Mouse (Mus musculus) thymus, postnatal 4 days (tissue): ENCODE data around the gene Asf1a.
"Not testable (repeated sequence)": the region's sequence is repeated elsewhere in the genome, so short reads cannot be mapped to it uniquely, and the experiment has no call there.

ENCODE experiments used
- DNase-seq: peaks from one replicate; pipeline ENCODE4 v3.0.0; 2021

Asf1a gene

DNA sequence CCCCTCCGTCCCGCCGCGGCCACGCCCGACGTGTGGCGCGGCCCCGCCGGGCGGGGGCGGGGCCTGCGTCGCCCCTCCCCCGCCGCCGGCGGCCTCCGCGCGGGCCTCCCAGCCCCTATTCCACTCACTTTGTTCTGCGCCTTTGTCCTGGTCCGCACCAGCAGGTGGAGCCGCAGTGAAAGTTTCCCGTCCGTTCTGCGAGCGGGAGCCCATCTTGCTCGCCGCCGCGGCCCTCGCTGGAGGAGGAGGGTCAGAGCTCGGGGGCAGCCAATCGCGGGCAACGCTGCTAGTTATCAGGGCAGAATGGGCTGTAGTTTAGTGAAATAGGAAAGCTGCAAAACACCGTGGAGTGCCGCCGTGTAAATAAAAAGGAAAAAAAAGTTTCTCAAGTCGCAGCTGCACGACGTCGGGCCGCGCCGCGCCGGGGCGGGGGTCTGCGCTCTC lies at the start of gene Asf1a:
Gene Asf1a (plus strand): TSS at position 81 of the 444 bp plus-strand sequence.
- DNase-seq: peak; percentile 96

DNA sequence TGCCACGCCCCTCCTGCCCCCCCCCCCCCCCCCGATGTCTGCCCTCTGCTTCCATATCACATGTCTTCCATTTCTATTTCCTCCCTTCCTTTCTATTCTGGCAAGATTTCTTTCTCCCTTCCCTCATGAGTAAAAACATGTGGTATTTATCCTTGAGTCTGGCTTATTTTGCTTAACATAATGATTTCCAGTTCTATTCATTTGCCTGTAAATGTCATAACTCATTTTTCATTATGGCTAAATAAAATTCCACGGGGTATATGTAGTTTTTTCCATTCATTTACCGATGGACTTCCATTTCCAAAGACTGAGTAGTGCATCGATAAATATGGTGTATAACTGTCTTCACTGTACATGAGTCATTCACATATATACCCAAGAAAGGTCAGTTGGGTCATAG lies 34.6 kb upstream of the Asf1a start:
- DNase-seq: no peak

DNA sequence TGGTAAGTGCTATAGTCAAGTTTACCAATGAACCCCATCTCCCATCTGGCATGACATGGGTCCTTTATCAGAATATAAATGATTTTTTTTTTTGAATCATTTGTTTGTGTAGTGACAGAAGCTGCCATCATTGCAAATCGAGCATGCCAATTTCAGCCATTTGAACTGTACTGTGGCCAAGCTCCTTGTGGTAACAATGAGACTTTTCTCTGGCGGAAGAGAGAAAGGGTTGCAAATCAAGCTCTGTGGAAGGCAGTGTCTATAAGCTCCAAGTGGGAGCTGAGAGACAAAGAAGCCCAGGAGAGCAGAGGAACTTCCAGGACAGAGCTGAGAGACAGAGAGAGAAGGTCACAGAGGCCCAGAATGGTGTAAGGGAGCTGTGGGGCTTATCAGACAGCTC lies 31.0 kb upstream of the Asf1a start:
- DNase-seq: no peak

DNA sequence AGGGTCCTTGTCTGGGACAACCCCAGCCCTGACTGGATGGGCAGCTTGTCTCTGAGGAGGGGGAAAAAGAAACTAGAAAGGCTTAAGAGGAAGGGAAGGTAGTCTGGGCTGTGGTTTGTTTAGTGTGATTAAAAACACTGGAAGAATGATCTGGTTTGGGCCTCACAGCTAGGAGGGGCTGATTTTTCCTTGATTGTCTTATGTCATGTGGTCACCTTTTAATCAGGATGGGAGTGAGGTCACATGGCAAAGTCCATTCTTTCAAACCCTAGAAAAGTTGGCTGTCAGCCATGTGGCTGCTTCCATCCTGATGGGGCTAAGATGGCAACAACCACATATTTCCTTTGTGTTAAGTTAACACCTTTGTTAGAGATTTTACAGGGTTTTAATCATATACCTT lies 28.0 kb upstream of the Asf1a start:
- DNase-seq: no peak

DNA sequence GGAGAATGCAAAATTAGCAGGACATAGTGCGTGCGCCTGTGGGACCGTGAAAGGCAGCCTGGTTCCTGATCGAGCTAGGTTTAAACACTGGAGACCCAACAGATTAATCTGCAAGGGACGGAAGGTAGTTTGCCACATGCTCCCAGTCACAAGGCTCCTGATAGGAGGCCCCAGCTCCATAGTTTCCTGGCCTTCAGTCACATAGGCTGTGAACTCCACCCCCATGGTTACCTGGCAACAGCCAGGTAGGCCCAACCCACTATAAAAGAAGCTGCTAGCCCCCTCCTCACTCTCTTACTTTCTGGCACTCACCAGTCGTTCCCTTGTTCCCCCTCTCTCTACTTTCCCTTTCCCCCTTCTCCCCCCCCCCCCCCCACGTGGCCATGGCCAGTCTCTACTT lies 16.4 kb upstream of the Asf1a start:
- no peak for DNase-seq

DNA sequence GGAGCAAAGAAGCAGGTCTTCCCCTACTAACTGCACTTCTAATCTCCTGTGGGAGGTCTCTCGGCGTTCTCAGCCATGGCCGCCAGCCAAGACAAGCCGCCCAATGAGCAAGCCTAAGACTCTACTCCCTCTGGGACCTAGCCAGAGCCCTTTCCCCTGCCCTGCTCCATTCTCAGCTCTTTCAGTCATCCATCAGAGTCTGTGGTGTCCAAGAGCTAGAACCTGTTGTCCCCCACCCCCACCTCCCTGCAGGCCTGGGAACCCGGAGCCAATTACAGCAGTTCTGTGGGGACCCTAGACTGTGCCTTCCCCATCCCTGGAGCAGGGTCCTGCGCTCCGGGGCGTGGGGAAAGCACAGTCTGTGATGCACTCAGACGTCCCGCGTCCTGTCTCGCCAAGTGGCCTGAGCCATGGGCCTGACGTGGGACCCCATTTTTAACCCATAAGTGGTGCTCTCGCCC lies 15.9 kb upstream of the Asf1a start:
- peak; percentile 13 for DNase-seq

DNA sequence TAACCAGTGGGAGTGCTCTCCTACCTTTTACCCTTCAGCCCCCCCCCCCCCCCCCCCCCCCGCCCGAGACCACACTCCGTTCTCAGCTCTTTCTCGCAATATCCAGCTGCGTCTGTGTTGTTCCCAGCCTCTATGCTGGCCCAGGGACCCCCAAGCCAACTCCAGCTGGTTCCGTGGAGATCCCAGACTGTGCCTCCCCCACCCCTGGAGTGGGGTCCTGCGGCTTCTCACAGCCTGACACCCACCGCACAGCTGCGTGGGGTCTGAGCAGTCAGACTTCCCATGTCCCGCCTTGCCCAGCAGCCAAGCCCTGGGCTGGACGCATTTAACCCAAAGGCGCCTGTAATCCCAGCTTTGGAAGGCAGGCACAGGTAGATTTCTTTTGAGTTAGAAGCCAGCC lies 15.5 kb upstream of the Asf1a start:
- no peak for DNase-seq

DNA sequence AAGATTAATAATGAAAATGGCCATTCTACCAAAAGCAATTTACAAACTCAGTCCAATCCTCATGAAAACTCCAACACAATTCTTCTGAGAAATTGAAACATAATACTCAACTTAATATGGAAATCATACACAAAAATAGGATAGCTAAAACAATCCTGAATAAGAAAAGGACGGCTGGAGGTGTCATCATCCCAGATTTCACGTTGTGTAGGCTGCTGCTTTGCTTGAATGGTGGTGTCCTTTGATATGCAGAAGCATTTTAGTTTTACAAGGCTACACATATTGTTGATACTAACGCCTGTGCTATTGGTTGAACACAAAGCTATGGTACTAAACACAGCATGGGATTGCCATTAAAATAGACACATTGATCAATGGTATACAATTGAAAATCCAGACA lies 10.8 kb upstream of the Asf1a start:
- no peak for DNase-seq

DNA sequence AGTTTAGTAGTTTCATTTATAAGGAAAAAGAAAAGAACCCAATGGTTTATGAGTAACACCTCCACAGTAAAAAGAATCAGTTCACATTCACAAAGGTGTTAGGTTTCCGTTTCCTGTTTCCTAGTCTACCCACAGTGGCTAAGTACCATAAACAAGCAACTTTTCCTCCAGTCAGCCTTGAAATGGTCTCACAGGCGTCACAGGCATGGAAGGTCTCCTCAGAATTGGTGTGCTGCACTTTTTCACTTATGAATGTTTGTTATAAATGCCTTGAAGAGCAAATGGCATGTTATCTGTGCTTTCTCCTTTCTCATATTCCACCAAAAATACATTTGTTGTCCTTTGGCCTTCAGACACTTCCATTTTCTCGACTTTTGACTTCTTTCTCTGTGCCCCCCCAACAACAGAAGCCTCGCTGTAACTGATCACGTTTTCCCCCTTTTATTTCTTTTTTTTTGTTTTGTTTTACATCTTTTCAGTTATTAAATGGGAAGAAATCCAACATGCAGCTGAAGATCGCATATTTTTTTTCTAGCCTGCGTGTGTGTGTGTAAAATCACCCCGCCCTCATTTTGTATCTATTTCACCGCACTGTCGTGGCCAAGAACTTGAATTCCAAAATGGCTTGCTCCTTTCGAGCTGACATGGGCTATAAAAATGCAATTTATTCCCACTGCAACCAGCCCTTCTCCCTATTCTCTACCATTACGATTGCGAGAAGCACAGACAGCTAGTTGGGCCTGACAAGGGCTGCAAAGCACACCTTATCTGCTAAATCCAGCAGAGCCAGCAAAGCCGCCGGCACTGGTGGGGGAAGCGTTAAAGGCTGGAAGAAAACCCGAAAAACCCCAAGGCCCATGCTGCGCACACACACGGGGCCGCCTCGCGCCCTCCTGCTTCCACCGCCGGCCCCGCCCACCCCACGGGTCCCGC lies 547 bp upstream of the Asf1a start:
- peak; percentile 21 for DNase-seq

DNA sequence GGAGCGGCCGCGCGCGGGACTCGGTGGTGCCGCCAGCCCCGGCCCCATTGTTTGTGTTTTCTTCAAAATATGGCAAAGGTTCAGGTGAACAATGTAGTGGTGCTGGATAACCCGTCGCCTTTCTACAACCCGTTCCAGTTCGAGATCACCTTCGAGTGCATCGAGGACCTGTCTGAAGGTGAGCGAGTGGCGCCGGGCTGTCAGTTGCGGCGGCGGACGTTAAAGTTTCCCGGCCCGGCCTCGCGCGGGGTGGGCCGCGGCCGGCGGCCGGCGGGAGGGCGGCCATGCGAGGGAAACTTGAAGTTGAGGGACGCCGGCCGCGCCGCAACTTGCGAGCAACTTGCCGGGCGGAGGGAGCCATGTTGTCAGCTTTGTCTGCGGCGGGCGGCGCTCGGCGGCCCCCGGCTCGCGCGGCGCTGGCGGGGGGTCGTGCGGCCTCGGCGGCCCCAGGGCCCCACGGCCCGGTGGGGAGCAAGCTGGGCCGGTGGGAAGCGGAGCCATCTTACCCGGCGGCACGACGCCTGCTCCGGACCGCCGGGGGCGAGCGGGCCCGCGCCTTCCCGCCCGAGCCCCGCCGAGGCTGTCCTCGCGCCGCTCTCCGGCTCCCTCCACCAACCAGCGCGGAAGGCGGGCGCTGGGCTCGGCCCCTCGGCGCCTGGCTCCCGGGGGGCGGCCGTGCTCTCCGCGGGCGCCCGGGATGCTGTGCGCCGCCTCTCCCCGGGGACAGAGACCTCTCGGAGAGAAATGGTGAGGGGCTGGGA lies 744 bp downstream of the Asf1a start:
- DNase-seq: peak; percentile 76

DNA sequence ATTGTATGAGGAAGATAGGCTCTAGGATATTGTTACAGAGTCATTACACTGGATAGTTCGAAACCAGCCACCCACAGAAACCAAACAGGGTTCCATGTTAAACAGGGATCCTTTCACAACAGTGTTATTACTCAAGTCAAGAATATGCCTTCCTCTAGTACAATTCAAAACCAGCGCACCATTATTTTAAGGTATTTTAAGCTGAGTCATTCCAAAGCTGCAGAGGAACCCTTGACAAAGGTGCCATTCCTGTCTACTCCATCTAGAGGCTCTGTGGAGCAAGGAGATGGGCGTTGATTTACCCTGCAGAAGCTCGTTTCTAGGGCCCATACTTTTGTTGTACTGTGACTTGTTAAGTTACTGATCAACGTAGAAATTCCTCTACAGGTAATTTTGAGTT lies 2.3 kb downstream of the Asf1a start:
- no peak for DNase-seq

DNA sequence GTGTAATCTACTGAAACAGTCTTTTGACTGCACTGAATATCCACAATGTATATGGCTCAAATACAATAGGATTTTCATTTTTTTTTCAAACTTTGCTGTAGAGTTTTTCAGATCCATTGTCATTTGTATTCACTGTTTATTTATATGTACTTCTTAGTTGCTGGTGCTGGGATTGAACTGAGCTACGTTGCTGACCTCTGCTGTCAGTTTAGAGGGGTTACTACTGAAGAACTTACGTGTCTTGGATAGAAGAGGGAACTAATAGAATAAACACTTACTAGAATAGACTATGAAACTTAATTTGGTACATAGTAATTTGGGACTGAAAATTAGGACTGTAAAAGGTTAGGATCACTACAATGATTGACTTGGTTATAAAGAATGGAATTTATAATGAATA lies 8.8 kb downstream of the Asf1a start:
- no peak for DNase-seq

DNA sequence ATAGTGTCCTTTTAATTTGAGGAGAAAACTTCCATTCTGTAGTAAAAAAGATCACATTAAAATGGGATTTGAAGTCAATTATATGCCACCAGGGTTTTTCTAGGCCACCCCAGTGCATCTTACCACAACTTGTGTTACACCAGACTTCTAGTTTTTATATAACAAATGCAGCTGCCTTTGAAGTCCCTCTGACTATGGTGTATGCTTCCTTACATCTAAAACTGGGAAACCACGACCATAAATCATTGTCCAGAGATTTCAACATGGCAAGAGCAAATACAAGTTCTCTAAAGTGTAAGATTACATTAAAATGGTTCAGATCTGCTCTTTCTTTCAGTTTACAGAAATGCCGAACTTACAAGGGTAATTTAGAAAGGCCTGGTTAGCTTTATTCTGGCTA lies 11.7 kb downstream of the Asf1a start:
- DNase-seq: no peak

DNA sequence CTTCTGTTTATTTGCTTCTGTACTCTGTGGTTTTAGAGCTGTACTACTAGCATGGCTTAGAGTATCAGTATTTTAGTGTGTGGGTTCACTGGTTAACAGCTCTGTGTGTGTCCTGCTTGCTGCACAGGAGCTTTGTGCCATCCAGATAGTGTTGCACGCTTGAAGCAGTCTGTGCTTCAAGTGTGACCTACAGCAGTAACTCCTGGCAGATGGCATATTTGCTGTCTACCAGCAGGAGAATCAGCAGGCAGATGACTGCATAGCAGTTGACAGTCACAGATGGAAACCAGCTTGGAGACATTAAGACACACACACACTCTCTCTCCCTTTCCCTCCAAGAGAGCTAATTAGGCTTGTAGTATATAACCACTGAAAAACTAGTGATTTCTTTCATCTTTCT lies 15.6 kb downstream of the Asf1a start:
- DNase-seq: no peak

DNA sequence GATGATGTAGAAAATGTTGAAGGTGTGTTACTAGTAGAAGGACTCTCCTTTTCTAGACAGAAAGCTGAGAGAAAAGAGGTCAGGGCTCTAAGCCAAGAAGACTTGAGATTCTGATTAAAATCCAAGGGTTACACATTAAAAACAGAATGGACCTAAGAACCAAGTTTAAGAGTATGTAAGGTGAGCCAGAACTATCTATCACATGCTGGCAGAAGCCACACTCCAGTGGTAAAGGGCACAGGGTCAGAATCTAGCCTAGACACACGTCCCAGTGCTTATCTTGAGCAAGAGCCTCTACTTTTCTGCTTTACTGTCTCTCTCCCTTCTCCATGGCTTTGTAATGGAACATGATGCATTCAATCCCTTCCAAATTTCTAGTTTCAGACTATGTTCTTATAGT lies 17.4 kb downstream of the Asf1a start:
- DNase-seq: no peak

DNA sequence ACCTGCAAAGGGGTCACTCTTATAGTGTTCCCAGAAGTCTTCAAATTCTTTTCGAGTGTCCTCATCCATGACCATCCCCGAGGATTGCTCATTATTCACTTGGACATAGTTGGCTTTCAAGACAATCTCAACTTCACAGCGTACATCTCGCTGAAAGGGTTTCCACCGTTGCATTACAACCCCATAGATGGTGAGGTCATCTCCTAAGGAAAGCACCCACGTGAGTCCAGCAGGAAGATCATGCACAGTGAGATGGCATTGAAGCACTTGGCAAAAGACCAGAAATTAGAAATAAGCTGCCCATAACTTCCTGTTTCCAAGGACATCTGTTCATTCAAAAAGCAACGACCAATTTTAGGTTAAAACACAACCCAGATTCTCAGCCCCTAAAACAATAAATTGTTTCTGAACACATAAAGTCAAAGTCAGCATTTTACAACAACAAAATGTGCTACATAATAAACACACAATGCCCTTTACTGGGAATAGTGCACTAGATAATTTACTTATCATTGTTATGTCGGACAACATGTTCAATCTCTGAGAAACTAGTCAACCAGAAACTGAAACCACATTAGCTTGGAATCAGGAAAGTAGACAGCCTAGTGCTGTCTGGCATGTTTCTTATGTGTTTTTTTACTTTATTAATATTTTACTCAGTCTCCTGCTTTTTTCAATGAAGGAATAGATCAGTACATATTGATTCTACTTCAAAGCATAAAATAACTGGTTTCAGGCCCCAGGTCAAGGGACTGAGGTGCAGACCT lies 19.5 kb downstream of the Asf1a start:
- DNase-seq: no peak

DNA sequence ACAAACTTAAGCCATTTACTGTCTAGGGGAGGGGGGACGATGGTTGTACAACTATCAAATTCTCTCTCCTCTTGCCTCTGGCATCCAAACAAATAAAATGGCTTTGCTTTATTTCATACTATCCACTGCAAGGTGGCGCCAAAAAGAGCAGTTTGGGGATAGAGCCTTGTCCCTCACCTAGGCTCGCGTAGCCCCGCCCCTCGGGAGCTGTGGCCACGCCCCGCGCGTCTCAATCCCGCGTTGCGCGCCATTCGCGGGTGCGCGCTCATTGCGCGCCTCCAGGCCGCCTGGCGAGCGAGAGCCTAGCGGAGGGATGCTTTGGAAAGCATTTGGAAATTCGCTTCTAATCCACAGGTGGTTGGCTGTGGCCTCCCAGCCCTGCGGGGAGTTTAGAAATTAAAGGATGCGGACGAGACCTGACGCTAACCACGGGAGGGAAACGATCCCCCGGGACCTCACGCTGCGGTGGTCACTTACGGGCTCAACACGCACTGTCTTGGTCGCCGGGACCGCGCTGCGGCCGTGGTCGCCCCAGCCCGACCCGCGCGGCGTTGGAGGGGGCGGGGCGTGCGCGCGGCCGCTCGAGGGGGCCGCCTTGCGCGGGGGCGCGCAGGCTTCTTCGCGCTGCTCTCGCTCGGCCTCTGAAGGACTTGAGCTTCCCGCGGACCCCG lies 32.8 kb downstream of the Asf1a start:
- DNase-seq: peak; percentile 99

DNA sequence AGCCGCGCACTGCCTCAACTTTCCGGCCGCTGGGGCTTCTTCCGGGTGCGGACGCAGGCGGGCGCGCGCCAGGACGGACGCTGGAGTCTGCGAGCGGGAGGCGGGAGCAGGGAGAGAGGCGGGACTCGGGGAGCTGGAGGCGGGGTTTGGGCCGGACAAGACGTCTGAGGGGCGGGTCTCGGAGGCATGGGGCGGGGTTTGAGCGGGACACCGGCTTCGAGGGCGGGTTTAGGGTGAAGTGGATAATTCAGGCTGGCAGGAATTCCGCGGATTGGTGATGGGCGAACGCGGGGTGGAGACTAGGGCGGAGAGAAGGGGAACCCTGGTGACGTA lies 33.3 kb downstream of the Asf1a start:
- DNase-seq: peak; percentile 97

DNA sequence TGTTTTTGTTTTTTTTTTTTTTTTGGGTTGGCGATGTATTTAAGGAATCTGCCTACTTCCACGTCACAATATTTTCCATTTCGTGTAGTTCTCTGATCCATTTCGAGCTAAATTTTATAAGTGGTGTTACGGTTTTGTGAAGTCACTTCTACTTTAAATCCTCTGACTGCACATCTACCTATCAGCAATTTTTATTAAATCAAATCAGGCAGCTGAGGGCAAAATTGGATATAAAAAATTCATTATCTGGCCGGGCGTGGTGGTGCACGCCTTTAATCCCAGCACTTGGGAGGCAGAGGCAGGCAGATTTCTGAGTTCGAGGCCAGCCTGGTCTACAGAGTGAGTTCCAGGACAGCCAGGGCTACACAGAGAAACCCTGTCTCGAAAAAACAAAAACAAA lies 33.8 kb downstream of the Asf1a start, which contains the start of gene Mcm9:
Gene Mcm9 (minus strand): TSS at position 101 of the 400 bp plus-strand sequence.
- DNase-seq: not testable (repeated sequence)

DNA sequence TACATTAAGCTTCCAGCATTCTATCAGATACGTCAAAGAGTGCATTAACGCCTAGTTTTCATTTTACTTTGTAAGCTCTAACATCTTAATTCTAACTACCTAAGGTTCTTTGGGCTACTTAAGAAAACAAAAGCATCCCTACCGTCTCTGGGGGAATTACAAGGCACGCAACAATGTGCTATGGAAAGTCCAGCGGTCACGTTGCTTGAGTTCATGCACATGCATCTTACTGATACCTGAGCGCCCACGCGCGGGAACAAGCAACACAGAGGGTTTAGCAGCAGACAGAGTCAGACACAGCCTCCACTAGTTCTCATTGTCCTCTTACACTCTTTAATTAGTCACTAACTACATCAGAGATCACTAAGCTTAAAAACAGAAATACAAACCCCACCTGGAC lies 37.6 kb downstream of the Asf1a start:
- DNase-seq: no peak

DNA sequence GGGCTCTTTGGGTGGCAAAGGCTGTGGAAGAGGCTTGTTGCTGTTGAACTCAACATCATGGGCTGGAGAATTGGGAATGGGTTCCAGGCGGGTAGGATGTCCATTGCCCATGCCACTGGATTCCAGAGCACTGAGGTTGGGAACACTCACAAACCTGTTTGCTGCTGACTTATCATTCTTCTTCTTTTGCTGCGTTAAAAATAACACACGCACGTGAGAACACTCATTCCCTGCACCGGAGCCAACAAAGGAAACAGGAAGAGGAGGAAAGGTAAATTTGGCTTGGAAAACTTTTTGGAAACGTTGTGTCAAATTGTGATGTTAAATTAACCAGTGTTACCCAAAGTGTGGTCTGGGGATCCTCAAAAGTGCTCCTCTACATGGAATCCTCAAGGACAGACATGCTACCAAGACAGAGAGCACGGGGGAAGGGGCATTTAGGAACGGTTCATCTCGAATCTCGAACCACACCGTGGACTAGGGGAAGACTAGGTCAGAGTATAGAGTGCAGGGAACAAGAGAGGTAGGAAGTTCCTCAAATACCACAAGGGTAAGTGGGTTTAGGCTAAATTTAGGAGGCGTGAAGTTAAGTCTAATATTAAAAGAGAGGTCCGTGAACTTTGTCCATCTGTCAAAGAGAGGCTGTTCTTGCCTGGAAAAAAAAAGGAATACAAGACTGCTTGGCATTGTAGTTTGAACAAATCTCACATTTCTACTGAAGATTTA lies 38.9 kb downstream of the Asf1a start:
- no peak for DNase-seq

DNA sequence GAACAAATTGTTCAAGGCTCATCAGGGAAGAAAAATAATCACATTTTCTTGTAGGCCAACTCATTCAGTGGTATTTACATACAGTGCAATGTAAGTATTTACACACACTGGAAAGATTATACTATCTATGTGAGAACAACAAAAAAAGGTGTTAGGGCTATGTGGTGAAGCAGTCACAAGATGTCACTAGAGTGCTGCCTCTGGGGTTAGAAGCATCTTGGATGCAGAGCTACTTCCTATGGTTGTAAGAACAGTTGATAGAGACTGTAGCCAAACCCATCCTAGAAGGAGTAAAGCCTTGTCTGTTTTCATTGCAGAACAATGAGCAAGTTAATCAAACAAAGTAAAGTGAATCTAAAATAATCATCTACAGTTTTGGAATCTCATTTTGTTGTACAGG lies 45.0 kb downstream of the Asf1a start:
- peak; percentile 14 for DNase-seq
